Mouse (Mus musculus): Measurements from ENCODE around the gene Rem2. TPM values are rescaled to one million over a fixed set of nuclear protein-coding genes. Genes with fewer than 3 reads are reported as not detected.

Gene Rem2
- total RNA-seq, 1 experiment from 2014 or later, result 1.7 TPM

DNA sequence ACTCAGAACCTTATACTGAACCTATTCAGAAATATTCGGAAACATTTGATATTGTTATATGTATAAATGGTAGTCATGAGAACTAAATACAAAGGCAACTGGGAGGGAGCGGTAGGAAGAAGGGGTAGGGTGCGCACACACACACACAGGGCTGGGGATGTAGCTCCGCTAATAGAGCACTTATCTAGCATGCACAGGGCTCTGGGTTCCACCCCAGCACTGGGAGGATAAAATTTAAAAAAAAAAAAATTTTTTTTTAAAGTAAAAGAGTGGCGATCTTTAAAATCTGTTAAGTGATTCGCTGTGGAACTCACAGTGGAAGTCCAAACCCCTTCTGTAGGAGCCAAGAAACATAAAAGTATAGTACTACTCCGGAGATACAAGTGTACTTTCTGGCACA lies 10.0 kb downstream of the Rem2 start:
- no peak for ATAC-seq (replicated peaks; ENCODE audit: low read depth, poor library complexity, severe bottlenecking)

DNA sequence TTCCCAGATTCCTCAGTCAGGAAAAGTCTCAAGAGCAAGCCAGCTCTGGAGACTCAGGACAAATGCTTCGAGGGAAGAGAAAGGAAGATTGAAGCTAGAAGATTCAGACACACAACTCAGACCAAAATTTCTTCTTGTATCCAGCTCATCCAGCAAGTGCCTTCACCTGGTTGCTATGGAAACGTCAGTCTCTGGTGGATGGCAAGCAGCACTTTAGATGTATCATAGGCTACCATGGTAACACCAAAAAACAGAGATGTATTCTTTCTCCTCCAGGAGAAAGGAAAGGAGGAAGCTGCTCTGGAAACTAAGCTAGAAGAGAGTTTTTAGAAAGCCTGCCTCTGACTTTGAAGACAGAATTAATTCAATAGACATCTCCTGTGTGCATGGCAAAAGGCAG lies 11.8 kb downstream of the Rem2 start:
- no peak for ATAC-seq (replicated peaks; ENCODE audit: low read depth, poor library complexity, severe bottlenecking)

DNA sequence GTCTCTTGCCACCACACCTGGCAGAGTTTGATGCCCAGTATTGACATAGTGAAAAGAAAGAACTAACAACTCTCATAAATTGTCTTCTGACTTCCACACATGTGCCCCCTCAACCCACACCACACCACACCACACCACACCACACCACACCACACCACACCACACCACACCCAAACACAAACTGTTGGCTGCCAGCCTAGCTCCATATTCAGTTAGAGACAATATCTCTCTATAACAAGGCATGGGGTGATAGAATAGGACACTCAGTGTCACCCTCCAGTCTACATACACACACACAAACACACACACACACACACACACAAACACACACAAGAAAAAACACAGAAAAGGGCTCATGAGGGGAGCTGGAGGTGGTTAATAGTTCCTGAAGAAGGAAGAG lies 12.4 kb downstream of the Rem2 start:
- ATAC-seq (replicated peaks; ENCODE audit: low read depth, poor library complexity, severe bottlenecking), result no peak

DNA sequence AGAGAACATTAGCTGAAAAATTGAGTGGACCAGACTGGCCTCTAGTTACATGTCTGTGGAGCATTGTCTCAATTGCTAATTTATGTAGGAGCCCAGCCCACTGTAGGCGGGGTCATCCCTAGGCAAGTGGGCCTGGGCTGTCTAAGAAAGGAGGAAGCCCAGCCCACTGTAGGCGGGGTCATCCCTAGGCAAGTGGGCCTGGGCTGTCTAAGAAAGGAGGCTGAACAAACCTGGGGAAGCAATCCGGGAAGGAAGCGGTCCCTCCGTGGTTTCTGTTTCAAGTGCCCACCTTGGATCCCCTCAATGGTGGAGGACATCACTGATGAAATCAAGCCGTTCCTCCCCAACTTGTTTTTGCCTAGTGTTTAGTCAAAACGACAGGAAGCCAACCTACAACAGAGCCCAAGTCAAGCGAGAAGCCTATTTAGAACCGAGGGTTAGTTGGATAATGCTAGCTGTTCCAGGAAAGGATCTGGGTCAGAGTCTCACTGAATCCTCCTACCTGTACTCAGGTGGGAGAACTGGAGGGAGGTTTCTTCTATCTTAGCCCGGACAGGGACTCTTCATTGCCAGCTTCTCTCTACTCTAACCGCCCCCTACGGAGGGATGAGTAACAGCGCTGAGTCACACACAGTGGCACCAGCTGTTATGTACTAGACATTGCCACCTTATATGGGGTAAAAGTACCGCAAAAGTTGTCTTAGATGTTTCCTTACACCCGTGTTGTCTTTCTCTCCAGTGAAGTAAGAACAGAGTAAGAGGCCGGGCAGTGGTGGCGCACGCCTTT lies 16.6 kb downstream of the Rem2 start:
- ATAC-seq (replicated peaks; ENCODE audit: low read depth, poor library complexity, severe bottlenecking), result peak; percentile 74

DNA sequence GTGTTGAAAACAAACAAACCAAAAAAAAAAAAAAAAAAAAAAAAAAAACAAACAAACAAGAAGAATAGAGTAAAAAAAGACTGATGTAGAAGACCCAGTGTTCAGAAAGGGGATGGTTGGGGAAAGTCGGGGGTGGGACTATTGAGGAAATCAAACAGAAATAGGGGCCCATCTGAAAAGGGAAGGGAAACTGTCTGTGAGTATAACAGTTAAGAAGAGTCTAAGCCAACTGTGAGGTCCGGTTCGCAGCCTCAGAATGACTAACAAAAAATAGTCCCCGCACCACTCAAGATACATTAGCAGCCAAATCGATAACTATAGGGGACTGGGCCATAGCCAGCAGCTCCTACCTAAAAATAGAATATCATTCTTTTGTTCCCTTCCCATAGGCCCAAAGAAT lies 17.3 kb downstream of the Rem2 start:
- ATAC-seq (replicated peaks; ENCODE audit: low read depth, poor library complexity, severe bottlenecking), result 0 out of 2 replicates have a peak, but pooled peaks have one; percentile 14

DNA sequence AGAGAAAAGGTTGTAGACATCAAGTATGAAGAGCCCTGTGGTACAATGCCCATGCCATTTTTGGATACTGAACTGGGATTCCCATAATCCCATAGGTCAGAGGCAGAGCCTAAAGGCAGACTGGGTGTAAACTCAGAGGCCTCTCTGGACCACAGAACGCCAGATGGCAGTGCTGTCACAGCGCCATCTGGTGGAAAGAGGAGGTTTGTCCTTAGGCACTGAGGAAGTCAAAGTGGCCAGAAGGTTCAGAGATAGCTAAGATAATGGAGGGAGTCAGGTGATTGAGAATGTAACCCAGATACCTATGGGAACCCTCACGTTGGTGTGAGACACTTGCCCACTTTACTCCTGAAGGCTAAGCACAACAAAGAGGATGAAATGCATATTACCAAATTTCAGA lies 18.3 kb downstream of the Rem2 start:
- peak; percentile 86 for ATAC-seq (replicated peaks; ENCODE audit: low read depth, poor library complexity, severe bottlenecking)

DNA sequence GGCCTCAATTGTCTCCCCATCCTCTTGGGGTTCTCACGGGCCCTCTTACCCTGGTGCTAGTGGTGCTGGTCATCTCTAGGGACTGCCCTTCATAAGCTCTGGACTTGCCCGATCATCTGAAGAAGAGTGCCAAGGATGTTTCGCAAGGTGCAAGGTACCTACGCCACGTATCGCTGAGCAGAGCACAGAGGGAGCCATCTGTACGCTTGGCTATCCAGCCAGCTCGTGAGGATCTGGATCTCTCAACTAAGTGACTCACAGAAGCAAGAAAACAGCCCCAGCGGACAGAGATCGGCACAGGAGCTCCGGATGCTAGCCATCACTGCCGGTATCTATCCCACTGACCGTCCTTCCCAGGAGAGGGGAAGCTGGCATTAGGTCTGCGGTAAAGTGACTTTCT lies 20.8 kb downstream of the Rem2 start:
- no peak for ATAC-seq (replicated peaks; ENCODE audit: low read depth, poor library complexity, severe bottlenecking)

DNA sequence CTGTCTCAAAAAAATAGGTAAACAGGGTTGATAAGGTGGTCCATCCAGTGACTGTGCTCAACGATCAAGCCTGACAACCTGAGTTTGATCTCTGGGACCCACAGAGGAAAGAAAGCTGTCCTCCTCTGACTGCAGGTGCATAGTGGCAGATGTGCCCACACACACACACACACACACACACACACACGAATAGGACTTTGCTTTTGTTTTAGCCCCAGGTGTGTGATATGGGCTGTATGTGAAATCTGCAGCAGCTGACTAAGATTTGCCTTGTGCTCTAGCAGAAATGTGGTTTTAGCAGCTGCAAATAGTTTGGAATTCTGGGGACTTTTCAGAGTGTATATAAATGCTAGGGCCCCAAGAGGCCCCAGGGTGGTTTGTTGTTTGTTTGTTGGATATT lies 23.4 kb downstream of the Rem2 start:
- no peak for ATAC-seq (replicated peaks; ENCODE audit: low read depth, poor library complexity, severe bottlenecking)

DNA sequence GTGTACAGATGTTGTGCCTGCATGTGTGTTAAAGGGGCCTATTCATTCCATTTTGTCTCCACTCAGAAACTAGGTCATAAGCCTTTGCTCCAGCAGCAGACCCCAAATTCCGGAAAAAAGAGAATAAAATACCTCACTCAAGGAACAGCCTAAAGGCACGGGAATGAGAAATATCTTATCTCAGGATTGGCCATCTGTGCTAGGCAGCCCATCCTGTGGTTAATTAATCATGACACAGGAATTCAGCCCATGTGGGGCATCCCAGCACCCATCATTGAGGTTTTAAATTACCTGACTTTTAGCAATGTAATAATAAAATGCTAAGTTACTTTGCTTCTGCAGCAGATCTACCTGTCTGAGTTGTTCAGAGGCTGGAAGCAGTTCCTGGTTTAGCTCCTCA lies 25.5 kb downstream of the Rem2 start:
- ATAC-seq (replicated peaks; ENCODE audit: low read depth, poor library complexity, severe bottlenecking), result no peak

DNA sequence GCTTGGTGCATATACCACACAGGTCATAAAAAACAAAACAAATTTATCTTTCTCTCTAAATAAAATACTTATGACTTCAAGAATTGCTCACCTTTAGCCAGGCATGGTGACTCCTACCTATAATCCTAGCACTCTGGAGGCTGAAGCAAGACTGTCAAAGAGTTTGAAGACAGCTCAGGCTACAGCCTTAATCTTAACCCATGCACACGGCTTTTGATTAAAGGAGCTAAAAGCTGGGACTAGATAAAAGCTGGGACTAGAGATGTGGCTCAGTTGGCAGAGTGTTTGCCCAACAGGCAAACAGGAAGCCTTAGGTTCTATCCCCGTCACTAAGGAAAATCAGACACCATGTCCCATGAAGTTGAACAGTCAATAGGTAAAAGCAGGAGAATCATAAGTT lies 27.2 kb downstream of the Rem2 start:
- no peak for ATAC-seq (replicated peaks; ENCODE audit: low read depth, poor library complexity, severe bottlenecking)

DNA sequence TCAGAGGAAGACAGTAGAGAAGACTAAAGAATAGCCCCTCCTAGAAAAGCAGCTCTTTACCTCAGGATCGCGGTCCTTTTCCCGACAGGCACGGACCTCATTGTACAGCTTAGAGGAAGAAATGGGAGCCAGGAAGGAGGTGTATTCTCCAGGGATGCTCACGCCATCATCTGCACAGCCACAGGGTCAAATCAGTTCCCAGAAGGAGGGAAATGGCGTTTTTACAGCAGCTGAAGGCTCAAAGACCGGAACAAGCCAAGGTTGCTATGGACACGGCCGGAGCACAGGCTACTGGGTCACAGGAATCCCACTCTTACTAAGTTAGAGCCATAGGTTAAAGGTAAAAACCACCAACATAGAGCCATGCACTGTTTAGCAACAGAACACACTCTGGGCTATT lies 33.9 kb downstream of the Rem2 start:
- no peak for ATAC-seq (replicated peaks; ENCODE audit: low read depth, poor library complexity, severe bottlenecking)

DNA sequence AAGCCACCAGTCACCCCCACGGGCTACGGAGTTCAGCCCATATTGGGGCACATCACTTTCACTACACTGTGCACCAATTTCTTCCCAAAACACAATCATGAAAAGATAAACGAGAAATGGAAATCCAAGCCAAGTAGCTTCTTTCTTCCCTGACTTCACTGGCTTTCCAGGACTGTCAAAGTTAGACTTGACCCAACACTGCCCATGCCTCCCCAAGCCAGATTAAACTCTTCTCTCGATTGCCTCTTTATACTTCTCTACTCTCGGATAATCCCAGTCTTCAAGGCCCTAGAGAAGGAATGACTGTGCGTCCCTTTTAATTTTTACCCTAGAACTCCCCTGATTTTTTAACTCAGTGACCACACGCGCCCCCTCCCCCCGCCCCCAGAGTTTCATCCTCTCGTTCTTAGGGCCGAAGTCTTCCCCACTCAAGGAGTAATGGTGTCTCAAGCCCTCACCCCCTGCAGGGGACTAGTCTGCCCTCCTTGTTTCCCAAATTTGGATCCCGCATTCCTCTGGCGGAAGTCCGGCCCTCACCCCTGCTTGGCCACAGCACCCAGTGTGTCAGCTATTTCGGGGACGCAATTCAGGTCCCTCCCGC lies 40.9 kb downstream of the Rem2 start:
- ATAC-seq (replicated peaks; ENCODE audit: low read depth, poor library complexity, severe bottlenecking), result peak; percentile 15; the same call in 1 of the 2 replicates

DNA sequence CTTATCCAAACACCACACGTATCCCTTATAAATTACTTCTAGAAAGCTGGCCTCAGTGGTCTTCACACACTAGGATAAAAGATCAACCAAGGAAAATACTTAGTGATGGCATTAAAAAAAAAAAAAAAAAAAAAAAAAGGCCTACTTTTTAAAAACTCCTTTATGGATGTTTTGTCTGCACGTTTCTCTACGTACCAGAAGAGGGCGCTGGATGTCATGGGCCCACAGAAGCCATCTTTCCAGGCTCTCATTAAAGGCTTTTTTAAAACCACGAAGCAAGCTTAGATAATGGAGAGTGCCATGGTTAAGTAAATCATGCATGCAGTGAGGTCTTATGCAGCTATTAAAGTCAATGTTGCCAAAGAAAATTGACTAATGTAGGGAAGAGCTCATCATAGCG lies 47.7 kb downstream of the Rem2 start:
- ATAC-seq (replicated peaks; ENCODE audit: low read depth, poor library complexity, severe bottlenecking), result no peak

DNA sequence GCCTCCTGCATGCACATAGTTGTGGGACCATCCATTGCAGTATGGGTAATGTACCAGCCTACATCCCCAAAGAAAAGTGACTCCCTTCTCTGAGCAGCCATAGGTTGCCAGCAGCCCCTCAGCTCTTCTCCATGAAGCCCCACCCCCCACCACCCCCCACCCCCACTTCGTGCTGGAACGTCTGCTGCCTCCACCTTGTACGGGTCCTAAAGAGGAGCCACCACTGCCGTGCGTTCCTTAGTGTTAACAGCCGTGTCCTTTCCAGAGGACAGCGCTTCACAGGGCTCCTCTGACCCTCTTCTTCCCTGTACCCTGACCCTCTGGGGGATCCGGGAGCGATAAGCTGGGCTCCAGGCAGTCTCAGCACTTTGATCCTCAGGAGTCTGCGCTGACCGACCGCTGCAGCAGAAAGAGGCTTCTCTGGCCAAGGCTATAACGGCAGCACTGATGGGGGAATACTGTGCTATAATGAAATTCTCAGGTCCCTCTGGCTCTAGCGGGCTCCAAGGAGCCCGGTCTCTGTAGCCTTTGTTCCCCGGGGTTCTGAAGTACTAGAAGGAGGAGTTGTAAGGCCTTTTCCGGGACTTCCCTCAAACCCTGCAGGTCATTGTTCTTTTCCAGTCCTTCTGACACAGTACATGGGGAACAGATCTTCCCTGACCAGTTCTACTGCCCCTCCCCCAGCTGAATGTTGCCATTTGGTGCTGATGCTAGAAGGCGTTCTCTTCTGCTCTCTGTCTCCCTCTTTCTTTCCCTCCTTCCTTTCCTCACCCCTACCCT lies 51.5 kb downstream of the Rem2 start:
- ATAC-seq (replicated peaks; ENCODE audit: low read depth, poor library complexity, severe bottlenecking), result no peak

DNA sequence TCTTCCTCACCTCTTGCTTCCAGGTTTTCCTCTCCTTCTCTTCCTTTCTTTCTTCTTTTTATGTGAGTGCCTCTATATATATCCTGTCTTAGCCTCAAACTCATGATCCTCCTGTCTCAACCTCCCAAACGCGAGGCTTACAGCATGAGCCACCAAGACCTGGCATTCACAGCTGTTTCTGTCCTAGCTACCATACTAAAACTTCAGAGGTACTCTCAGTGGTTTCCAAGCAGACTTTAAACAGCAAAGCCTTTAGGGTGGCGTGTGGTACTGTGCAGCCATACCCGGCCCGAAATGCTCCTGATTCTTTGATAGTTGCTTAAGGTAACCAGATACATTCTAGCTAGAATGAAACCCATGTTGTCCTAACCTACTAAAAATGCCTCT lies 52.1 kb downstream of the Rem2 start:
- no peak for ATAC-seq (replicated peaks; ENCODE audit: low read depth, poor library complexity, severe bottlenecking)

DNA sequence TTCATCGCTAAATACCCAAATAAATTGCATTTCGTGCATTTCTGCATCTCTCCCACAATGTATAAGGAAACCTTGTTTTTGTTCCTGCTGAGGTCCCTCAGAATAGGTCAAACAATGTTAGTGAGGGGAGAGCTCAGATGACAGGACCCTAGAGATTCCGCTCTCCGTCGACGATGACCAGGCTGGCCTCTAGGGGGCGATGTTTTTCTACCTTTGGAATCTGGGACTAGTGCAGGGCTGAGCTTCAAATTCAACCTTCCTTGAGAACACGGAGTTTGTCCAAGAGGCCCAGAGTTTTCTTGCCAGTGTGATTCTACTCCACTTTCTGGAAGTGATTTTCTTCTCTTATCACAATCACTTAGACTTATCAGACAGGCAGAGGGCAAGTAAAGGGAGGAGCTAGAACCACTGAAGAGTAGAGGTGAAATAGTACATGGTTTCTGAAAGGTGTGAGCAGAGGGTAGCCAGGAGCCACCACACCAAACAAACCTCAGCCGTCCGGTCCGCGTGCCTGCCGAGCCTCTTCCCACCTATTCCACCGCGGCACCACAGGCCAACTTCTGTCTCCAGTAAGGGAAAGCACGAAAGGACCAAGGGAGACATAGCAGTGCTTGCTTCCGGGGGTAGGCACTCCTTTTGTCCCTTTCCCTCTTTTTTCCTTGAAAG lies 52.7 kb downstream of the Rem2 start:
- ATAC-seq (replicated peaks; ENCODE audit: low read depth, poor library complexity, severe bottlenecking), result peak; percentile 85

Other genes with a start within 250 kb of the Rem2 start
- 97.2 and 98.8 TPM in 2 replicates for gene Dad1, start 222.0 kb upstream of the Rem2 start, total RNA-seq (2017)
- 27.6 and 31.5 TPM in 2 replicates for gene Abhd4, start 221.9 kb upstream of the Rem2 start, total RNA-seq (2017)
- gene Olfr49, start 191.2 kb upstream of the Rem2 start, total RNA-seq (2017), result not detected in 2 replicates
- gene Oxa1l, start 115.3 kb upstream of the Rem2 start, total RNA-seq (2017), result 27.5 and 38.7 TPM in 2 replicates
- 4.5 and 6.6 TPM in 2 replicates for gene Slc7a7, start 58.3 kb upstream of the Rem2 start, total RNA-seq (2017)
- gene Mrpl52, start 49.2 kb upstream of the Rem2 start, total RNA-seq (2017), result 139 and 219 TPM in 2 replicates
- gene Mmp14, start 44.5 kb upstream of the Rem2 start, total RNA-seq (2017), result 12.5 and 18.6 TPM in 2 replicates
- gene Lrp10, start 12.0 kb upstream of the Rem2 start, total RNA-seq (2017), result 28.8 and 46.5 TPM in 2 replicates
- 79.2 and 82.9 TPM in 2 replicates for gene Prmt5, start 41.4 kb downstream of the Rem2 start, total RNA-seq (2017)
- gene Haus4, start 78.5 kb downstream of the Rem2 start, total RNA-seq (2017), result 74.5 and 85.9 TPM in 2 replicates
- 1.3 and 1.9 TPM in 2 replicates for gene Ajuba, start 101.5 kb downstream of the Rem2 start, total RNA-seq (2017)
- 5.3 TPM in 2 replicates for gene 4931414P19Rik, start 129.9 kb downstream of the Rem2 start, total RNA-seq (2017)
- 56.3 and 58.6 TPM in 2 replicates for gene Psmb5, start 141.9 kb downstream of the Rem2 start, total RNA-seq (2017)
- not detected in 2 replicates for gene Psmb11, start 145.3 kb downstream of the Rem2 start, total RNA-seq (2017)
- not detected in 2 replicates for gene Gm17606, start 164.9 kb downstream of the Rem2 start, total RNA-seq (2017)
- 0.46 and 0.58 TPM in 2 replicates for gene Cdh24, start 165.3 kb downstream of the Rem2 start, total RNA-seq (2017)
- gene 1700123O20Rik, start 210.1 kb downstream of the Rem2 start, total RNA-seq (2017), result 26.5 and 33.2 TPM in 2 replicates
- gene Acin1, start 210.8 kb downstream of the Rem2 start, total RNA-seq (2017), result 238 and 282 TPM in 2 replicates
- 0.37 TPM in 1 of 2 replicates, not detected in the other for gene Gm29776, start 222.7 kb downstream of the Rem2 start, total RNA-seq (2017)
- 1.2 and 4.9 TPM in 2 replicates for gene Cebpe, start 236.1 kb downstream of the Rem2 start, total RNA-seq (2017)

All from common myeloid progenitor, adult 5-6 weeks (primary cell).